Mouse (Mus musculus) liver, embryonic 15.5 days (tissue): Measurements from ENCODE around the gene Herc4. TPM values are rescaled to one million over a fixed set of nuclear protein-coding genes. Genes with fewer than 3 reads are reported as not detected.

Source experiments
- ATAC-seq: fragments of 200-750 bp; cut with Nextera tagmentation; 2 replicates; pipeline ENCODE4 v1.8.0; 2017; ENCODE audit warnings: moderate number of reproducible peaks, mild to moderate bottlenecking, moderate library complexity; ENCODE audit not compliant: insufficient read depth
- H3K27ac ChIP-seq: fragments of 300-500 bp; sonication (generic); replicated peaks from 2 replicates; pipeline ENCODE4 v1.5.1; 2015; ENCODE audit warnings: mild to moderate bottlenecking, inconsistent platforms
- H3K27me3 ChIP-seq: fragments of 300-500 bp; sonication (generic); 2 replicates; pipeline ENCODE4 v1.6.1; 2015; ENCODE audit warnings: mild to moderate bottlenecking, inconsistent platforms
- H3K36me3 ChIP-seq: fragments of 300-500 bp; sonication (generic); replicated peaks from 2 replicates; pipeline ENCODE4 v1.6.1; 2015; ENCODE audit warnings: moderate library complexity, mild to moderate bottlenecking, inconsistent platforms
- H3K4me1 ChIP-seq: fragments of 300-500 bp; sonication (generic); replicated peaks from 2 replicates; pipeline ENCODE4 v1.6.1; 2015; ENCODE audit warnings: inconsistent platforms
- H3K4me2 ChIP-seq: fragments of 300-500 bp; sonication (generic); 2 replicates; pipeline ENCODE4 v1.6.1; 2015; ENCODE audit warnings: moderate library complexity, mild to moderate bottlenecking, inconsistent platforms
- H3K4me3 ChIP-seq: fragments of 300-500 bp; sonication (generic); replicated peaks from 2 replicates; pipeline ENCODE4 v1.5.1; 2015; ENCODE audit warnings: mild to moderate bottlenecking, inconsistent platforms
- H3K9ac ChIP-seq: fragments of 300-500 bp; sonication (generic); 2 replicates; pipeline ENCODE4 v1.6.1; 2015; ENCODE audit warnings: moderate library complexity, mild to moderate bottlenecking, inconsistent platforms
- H3K9me3 ChIP-seq: fragments of 300-500 bp; sonication (generic); replicated peaks from 2 replicates; pipeline ENCODE4 v1.6.1; 2016; ENCODE audit warnings: inconsistent platforms
- WGBS: fragments of 180-500 bp; shearing (Covaris S2); methylation state at CpG from one replicate; pipeline ENCODE4 v1.1.7; 2015; ENCODE audit warnings: mixed read lengths; ENCODE audit not compliant: insufficient replicate concordance; 5-methylcytosine and 5-hydroxymethylcytosine counted together
- polyA plus RNA-seq: library from polyadenylated mRNA; unstranded; fragments of >200 nt; fragmentation: Nextera tagmentation; extraction: Ambion mirVana; gene quantifications from 2 replicates; pipeline ENCODE4 v1.2.1, GENCODE M21; 2015

The Herc4 gene
- polyA plus RNA-seq, 1 experiment from 2014 or later: 26.8 TPM

GRCm38 (mm10) chr10:63234133-63234532, 9.5 kb upstream of the Herc4 start:
- Histone ChIP-seq H3K36me3 (no peaks in the 10 kb centered on the region), H3K4me2 (no peak overlapping the region), H3K27me3 (0 out of 2 replicates have a peak, but pooled peaks cover 3% of the 10 kb centered on the region), H3K4me3 (no peak overlapping the region), H3K4me1 (0 out of 2 replicates have a peak, but pooled peaks cover 4% of the 10 kb centered on the region), H3K27ac (no peak overlapping the region), H3K9ac (no peak overlapping the region), H3K9me3 (no peaks in the 10 kb centered on the region)
- whole genome bisulfite sequencing: 71% methylated on average over 5 of the region's 5 CpGs
- ATAC-seq: no peak

- Histone ChIP-seq H3K4me1 (0 out of 2 replicates have a peak, but pooled peaks cover 4% of the 10 kb centered on the region), H3K27ac (no peak overlapping the region), H3K9ac (no peak overlapping the region), H3K4me3 (no peak overlapping the region), H3K4me2 (no peak overlapping the region), H3K9me3 (no peaks in the 10 kb centered on the region), H3K27me3 (0 out of 2 replicates have a peak, but pooled peaks cover 9% of the 10 kb centered on the region), H3K36me3 (no peaks in the 10 kb centered on the region)
- 67% methylated on average over 8 of the region's 8 CpGs for WGBS
- ATAC-seq: no peak
Observed at GRCm38 (mm10) chr10:63235889-63236288, 7.7 kb upstream of the Herc4 start.

DNA sequence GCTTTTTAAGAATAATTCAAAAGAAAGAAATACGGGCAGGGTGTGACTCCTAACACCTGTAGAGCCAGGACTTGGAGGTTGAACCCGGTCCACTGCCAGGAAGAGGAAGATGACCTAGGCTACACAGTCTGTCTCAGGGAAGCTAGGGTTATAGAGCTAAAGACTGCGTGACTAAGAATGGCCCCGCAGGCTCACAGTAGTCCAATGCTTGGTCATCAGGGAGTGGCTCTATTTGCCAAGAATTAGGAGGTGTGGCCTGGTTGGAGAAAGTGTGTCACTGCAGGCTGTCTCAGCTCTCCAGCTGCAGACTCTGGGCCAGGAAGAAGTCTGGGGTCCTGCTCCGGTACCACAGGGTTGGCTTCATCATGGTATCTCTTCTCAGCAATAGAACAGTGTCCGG, 6.9 kb upstream of the Herc4 start:
- no peaks in the 10 kb centered on the region for H3K36me3 ChIP-seq
- 76% methylated on average over 6 of the region's 6 CpGs for WGBS
- no peak for ATAC-seq

DNA sequence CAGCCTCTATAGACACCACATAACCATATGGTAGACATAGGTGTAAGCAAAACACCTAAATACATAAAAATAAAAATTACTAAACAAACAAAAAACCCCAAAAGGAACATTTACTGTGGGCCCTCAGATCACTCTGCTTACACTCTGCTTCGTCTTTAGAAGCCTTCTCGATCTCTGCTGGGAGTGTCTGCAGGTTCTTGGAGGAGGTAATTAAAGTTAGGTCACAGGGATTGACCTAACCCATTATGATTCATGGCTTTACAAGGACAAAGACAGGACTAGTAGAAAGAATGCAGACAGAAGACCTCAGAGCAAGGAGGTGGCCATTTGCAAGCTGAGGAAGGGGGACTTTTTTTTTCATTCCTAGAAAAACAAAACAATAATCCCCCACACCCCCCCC, 6.4 kb upstream of the Herc4 start:
- no peaks in the 10 kb centered on the region for H3K9me3 ChIP-seq
- H3K27me3 ChIP-seq: 0 out of 2 replicates have a peak, but pooled peaks cover 6% of the 10 kb centered on the region
- ATAC-seq: no peak
- H3K4me2 ChIP-seq: no peak overlapping the region
- no peak overlapping the region for H3K27ac ChIP-seq
- no peak overlapping the region for H3K4me3 ChIP-seq
- H3K4me1 ChIP-seq: peaks cover 4% of the 10 kb centered on the region
- no peaks in the 10 kb centered on the region for H3K36me3 ChIP-seq
- 71% methylated on average over 2 of the region's 2 CpGs for WGBS
- no peak overlapping the region for H3K9ac ChIP-seq

More for the DNA sequence above, 6.9 kb upstream of the Herc4 start:
- 0 out of 2 replicates have a peak, but pooled peaks cover 4% of the 10 kb centered on the region for H3K4me1 ChIP-seq
- no peak overlapping the region for H3K4me2 ChIP-seq
- no peaks in the 10 kb centered on the region for H3K9me3 ChIP-seq
- no peak overlapping the region for H3K9ac ChIP-seq
- H3K27ac ChIP-seq: no peak overlapping the region
- H3K27me3 ChIP-seq: 0 out of 2 replicates have a peak, but pooled peaks cover 9% of the 10 kb centered on the region
- no peak overlapping the region for H3K4me3 ChIP-seq

DNA sequence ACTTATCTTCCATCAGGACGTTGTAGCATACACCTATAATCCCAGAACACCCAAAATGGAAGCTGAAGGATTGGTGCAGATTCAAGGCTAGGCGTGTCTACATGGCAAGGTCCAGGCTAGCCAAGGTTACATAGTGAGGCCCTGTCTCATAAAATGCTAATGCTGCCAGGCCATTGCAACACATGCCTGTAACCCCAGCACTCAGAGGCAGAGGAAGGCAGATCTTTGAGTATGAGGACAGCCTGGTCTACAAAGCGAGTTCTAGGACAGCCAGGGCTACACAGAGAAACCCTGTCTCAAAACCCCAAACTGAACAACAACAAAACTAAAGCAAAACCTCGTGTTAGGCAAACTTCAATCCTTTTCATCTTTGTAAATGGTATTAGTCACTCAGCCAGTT, 5.5 kb upstream of the Herc4 start:
- Histone ChIP-seq H3K27me3 (0 out of 2 replicates have a peak, but pooled peaks cover 6% of the 10 kb centered on the region), H3K4me1 (peaks cover 13% of the 10 kb centered on the region), H3K9me3 (no peaks in the 10 kb centered on the region), H3K9ac (no peak overlapping the region), H3K4me2 (no peak overlapping the region), H3K4me3 (no peak overlapping the region), H3K36me3 (no peaks in the 10 kb centered on the region), H3K27ac (no peak overlapping the region)
- WGBS: 58% methylated on average over 4 of the region's 4 CpGs
- no peak for ATAC-seq

GRCm38 (mm10) chr10:63239848-63240247, 3.8 kb upstream of the Herc4 start:
- H3K4me2 ChIP-seq: no peak overlapping the region
- 73% methylated on average over 2 of the region's 2 CpGs for WGBS
- no peak overlapping the region for H3K4me3 ChIP-seq
- no peak overlapping the region for H3K9ac ChIP-seq
- no peaks in the 10 kb centered on the region for H3K36me3 ChIP-seq
- 0 out of 2 replicates have a peak, but pooled peaks cover 6% of the 10 kb centered on the region for H3K27me3 ChIP-seq
- no peak for ATAC-seq
- no peak overlapping the region for H3K27ac ChIP-seq
- H3K9me3 ChIP-seq: no peaks in the 10 kb centered on the region
- peaks cover 15% of the 10 kb centered on the region for H3K4me1 ChIP-seq

GRCm38 (mm10) chr10:63240868-63241271, 2.7 kb upstream of the Herc4 start:
- no peak for ATAC-seq
- Histone ChIP-seq H3K27me3 (0 out of 2 replicates have a peak, but pooled peaks cover 6% of the 10 kb centered on the region), H3K36me3 (peaks cover 6% of the 10 kb centered on the region), H3K27ac (no peak overlapping the region), H3K9ac (no peak overlapping the region), H3K9me3 (no peaks in the 10 kb centered on the region), H3K4me2 (no peak overlapping the region), H3K4me3 (no peak overlapping the region), H3K4me1 (peaks cover 23% of the 10 kb centered on the region)
- WGBS: 73% methylated on average over 2 of the region's 2 CpGs

- Histone ChIP-seq H3K36me3 (peaks cover 13% of the 10 kb centered on the region), H3K4me3 (peak overlapping the region; percentile 82), H3K27ac (peak overlapping the region; percentile 99), H3K27me3 (0 out of 2 replicates have a peak, but pooled peaks cover 6% of the 10 kb centered on the region), H3K9ac (peak overlapping the region; percentile 49; the same call in 1 of the 2 replicates), H3K4me2 (peak overlapping the region; percentile 70), H3K9me3 (no peaks in the 10 kb centered on the region), H3K4me1 (peaks cover 26% of the 10 kb centered on the region)
- ATAC-seq: no peak
- WGBS: 14% methylated on average over 12 of the region's 12 CpGs
Observed at GRCm38 (mm10) chr10:63242798-63243435, 693 bp upstream of the Herc4 start.

GRCm38 (mm10) chr10:63244055-63244671, 553 bp downstream of the Herc4 start:
- Histone ChIP-seq H3K4me1 (peaks cover 28% of the 10 kb centered on the region), H3K36me3 (peaks cover 17% of the 10 kb centered on the region), H3K9me3 (no peaks in the 10 kb centered on the region), H3K27me3 (0 out of 2 replicates have a peak, but pooled peaks cover 6% of the 10 kb centered on the region), H3K4me2 (peak overlapping the region; percentile 69), H3K27ac (peak overlapping the region; percentile 99), H3K9ac (peak overlapping the region; percentile 95), H3K4me3 (peak overlapping the region; percentile 82)
- under 1% methylated on average over 41 of the region's 41 CpGs for WGBS
- peak; percentile 54 for ATAC-seq

- H3K36me3 ChIP-seq: peaks cover 21% of the 10 kb centered on the region
- peak overlapping the region; percentile 99 for H3K27ac ChIP-seq
- H3K4me1 ChIP-seq: peaks cover 28% of the 10 kb centered on the region
- WGBS: 13% methylated on average over 5 of the region's 5 CpGs
- H3K9ac ChIP-seq: peak overlapping the region; percentile 95
- H3K4me3 ChIP-seq: peak overlapping the region; percentile 82
- no peaks in the 10 kb centered on the region for H3K9me3 ChIP-seq
- H3K27me3 ChIP-seq: 0 out of 2 replicates have a peak, but pooled peaks cover 2% of the 10 kb centered on the region
- ATAC-seq: no peak
- peak overlapping the region; percentile 69 for H3K4me2 ChIP-seq
Observed at GRCm38 (mm10) chr10:63244746-63245145, 1.1 kb downstream of the Herc4 start.

DNA sequence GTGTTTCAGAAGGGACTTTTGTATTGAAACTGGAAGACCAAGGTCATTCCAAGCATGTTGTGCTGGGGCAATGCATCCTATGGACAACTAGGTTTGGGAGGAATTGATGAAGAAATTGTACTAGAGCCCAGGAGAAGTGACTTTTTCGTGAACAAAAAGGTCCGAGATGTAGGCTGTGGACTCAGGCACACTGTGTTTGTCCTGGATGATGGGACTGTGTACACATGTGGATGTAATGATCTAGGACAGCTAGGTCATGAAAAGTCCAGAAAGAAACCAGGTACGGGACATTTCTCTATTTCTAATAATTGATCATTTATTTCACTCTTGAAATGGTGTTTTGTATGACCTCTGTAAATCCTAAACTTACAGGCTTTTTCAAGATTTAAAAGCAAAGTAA, 2.2 kb downstream of the Herc4 start:
- peaks cover 28% of the 10 kb centered on the region for H3K4me1 ChIP-seq
- peaks cover 32% of the 10 kb centered on the region for H3K36me3 ChIP-seq
- H3K27me3 ChIP-seq: no peaks in the 10 kb centered on the region
- no peaks in the 10 kb centered on the region for H3K9me3 ChIP-seq
- no peak for ATAC-seq
- peak overlapping the region; percentile 25 for H3K4me3 ChIP-seq
- peak overlapping the region; percentile 46 for H3K4me2 ChIP-seq
- no peak overlapping the region for H3K27ac ChIP-seq
- whole genome bisulfite sequencing: 68% methylated on average over 3 of the region's 3 CpGs
- no peak overlapping the region for H3K9ac ChIP-seq
